Mouse (Mus musculus) adrenal gland, adult 8-10 months (tissue): ENCODE data around the gene Gm3543. TPM values are rescaled to one million over a fixed set of nuclear protein-coding genes. Genes with fewer than 3 reads are reported as not detected.
"Not testable (repeated sequence)": the region's sequence is repeated elsewhere in the genome, so short reads cannot be mapped to it uniquely, and the experiment has no call there.

Experiments used
- DNase-seq: peaks from one replicate; pipeline ENCODE4 v3.0.0; 2022
- total RNA-seq, 4 experiments: library from RNA; stranded (reverse); gene quantifications; 2 replicates each; pipeline ENCODE4 v1.2.4; 2022

Gm3543 gene
- not detected for total RNA-seq

DNA sequence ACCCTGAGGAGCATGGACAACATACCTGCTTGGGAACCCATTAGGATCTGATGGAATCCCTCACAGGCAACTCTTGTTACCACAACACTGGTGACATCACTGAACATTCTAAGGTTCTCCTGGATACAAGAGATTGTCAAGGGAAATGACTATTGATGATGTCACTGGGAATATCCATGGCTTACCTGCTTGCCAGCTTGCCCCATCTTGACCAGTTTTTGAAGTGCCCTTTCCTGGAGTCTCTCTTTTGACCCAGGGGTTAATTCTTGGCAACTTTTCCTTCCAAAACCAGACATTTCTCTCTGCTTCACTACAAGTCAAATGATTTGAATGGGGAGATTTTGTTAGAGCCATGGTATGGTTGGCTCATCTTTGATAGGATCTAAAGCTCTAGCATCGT, at the start of gene Gm3543:
TSS of gene Gm3543 (minus strand) at position 101 of the 400 bp plus-strand sequence.
- not testable (repeated sequence) for DNase-seq

DNA sequence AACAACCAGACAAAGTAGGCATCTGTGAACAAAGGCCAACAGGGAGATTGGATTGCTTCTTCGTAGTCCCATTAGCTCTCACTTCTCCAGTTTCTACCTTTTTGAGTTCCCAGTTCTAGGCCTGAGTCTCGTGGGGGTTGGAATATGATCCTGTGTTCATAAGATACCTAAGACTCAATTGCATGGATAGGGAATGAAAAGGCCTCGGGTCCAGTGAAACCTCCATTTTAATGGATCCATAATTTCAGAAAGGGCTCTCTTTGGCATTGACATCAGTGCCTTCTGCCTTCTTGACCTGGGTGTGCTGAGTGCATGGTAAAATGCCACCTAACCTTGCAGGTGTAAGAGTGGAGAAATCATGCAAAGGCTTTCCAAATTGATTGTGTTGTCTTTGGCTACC, 14.5 kb downstream of the Gm3543 start:
- DNase-seq = not testable (repeated sequence)

DNA sequence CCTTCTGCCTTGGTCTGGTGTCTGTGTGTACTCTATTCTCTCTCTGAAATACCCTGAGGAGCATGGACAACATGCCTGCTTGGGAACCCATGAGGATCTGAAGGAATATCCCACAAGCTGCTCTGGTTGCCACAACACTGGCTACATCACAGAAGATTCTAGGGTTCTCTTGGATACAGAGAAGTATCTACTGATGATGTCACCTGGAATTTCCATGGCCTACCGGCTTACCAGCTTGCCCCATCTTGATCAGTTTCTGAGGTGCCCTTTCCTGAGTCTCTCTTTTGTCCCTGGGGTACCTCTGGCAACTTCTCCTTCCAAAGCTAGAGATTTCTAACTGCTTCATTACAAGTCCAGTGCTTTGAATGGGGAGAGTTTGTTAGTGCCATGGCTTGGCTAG, 15.3 kb downstream of the Gm3543 start, which contains the start of gene Gm6401:
TSS of gene Gm6401 (minus strand) at position 101 of the 400 bp plus-strand sequence.
- DNase-seq = not testable (repeated sequence)

DNA sequence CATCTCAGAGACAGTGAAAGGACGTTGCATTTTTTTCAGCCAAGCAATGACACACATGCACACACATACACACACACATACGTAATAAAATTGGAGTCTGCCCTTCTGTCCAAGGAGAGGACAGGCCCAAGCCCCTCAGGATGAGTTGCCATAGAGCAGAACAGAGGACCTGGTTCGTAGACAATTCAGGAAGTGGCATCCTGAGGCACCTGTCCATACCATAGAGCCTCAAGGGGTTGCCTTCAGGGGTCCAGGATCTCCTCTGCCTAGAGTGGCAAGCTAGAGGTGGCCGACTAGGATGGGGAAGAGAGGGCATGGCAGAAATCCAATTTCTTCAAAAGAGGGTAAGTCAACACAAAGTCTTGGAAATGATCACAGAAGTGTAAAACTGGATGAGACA, 19.0 kb downstream of the Gm3543 start:
- not testable (repeated sequence) for DNase-seq

DNA sequence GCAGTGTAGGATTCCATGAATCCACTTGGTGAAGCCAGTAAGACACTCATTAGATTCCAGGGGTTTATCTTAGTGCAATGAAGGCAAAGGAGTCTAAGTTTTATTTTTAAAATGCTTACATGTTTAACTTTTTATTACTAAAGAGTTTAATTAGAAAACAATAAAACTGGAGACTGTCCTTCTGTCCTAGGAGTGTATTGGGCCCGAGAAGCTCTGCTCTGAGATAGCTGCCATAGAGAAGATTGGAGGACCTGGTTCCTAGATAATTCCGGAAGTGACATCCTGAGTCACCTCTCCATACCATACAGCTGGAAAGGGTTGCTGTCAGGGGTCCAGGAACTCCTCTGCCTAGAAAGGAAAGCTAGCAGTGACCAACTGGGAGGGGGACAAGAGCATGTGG, 39.4 kb downstream of the Gm3543 start, which contains the start of gene 1700024B05Rik:
TSS of gene 1700024B05Rik (plus strand) at position 301 of the 400 bp plus-strand sequence.
- DNase-seq = not testable (repeated sequence)

Other genes starting within 250 kb of the Gm3543 start
- gene Gm7929, start 232.7 kb downstream of the Gm3543 start, total RNA-seq = not detected
- gene Gm47189, start 210.9 kb downstream of the Gm3543 start, total RNA-seq = not detected
- gene Gm7980, start 76.0 kb downstream of the Gm3543 start, total RNA-seq = not detected
- not detected for gene 1700049E17Rik1, start 58.4 kb downstream of the Gm3543 start, total RNA-seq
- gene 1700024B05Rik, start 39.3 kb downstream of the Gm3543 start, total RNA-seq = not detected
- not detected for gene Gm6401, start 15.4 kb downstream of the Gm3543 start, total RNA-seq
- not detected for gene Gm7951, start 134.0 kb upstream of the Gm3543 start, total RNA-seq
- not detected for gene Gm17027, start 179.3 kb upstream of the Gm3543 start, total RNA-seq
- not detected for gene Gm3573, start 207.5 kb upstream of the Gm3543 start, total RNA-seq